Mouse (Mus musculus): ENCODE measurements around the gene Hat1.
A peak's percentile ranks its signal among the peaks of the same experiment; 100 is the strongest.
"Not testable (repeated sequence)": the region's sequence is repeated elsewhere in the genome, so short reads cannot be mapped to it uniquely, and the experiment has no call there.

Gene Hat1

DNA sequence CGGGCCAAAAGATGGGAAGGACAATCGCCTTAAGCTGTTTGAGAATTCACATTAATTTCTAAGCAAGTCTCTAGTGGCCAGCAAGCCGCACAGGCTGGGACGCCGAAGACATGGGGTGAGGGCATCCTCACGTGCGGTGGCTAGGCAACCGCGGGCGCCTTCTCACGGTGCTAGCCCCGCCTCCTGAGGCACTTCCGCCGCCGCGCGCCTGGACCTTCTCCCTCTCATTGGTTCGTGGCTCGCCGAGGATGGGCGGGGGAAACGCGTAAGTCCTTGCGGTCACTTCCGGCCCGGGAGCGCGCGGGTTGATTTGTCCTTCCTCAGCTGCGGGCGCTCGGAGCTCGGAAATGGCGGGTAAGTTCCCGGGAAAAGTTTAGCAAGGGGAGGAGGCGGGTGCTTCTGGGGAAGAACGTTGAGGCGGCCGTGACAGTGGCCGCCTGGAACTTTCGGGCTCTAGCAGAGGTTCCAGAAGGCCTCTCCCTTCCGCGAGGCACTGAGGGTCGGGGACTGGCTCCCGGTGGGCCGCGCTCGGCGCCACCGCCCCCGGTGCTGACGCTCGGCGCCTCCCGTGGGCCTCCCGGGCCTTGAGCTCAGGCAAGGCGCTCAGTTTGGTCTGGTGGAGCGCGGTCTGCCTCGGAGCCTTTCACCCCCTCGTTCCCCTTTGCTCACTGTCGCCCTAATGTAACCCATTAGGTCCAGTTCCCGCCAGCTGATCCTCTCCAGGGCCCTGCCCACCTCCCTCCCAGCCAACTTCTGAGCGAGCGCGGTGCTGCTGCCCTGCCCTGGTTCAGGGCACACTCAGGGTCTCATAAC lies at the start of gene Hat1:
Hat1 (plus strand) TSS at position 8 of the 813 bp plus-strand sequence.
- peak; percentile 98 for DNase-seq (ENCODE audit: low read depth, low spot score)

DNA sequence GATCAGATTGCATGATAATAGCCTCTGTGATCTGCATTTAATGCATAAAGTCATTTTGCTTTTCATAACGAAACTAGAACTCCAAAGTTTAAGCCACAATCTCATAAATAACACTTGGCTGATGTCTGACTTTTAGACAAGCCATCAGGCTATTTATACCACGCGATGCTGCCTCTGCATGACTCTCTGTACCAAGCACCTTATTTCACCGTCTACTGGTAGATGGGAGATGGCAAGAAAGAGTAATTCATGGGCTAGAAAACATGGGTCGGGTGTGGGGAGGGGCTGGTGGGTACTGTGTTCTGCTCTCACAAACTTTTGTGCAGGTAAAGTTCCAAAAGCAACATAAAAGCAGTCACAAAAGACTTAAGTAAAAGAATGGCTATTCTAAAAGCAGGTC lies 48.6 kb upstream of the Hat1 start:
- DNase-seq (ENCODE audit: low read depth, low spot score), result no peak

DNA sequence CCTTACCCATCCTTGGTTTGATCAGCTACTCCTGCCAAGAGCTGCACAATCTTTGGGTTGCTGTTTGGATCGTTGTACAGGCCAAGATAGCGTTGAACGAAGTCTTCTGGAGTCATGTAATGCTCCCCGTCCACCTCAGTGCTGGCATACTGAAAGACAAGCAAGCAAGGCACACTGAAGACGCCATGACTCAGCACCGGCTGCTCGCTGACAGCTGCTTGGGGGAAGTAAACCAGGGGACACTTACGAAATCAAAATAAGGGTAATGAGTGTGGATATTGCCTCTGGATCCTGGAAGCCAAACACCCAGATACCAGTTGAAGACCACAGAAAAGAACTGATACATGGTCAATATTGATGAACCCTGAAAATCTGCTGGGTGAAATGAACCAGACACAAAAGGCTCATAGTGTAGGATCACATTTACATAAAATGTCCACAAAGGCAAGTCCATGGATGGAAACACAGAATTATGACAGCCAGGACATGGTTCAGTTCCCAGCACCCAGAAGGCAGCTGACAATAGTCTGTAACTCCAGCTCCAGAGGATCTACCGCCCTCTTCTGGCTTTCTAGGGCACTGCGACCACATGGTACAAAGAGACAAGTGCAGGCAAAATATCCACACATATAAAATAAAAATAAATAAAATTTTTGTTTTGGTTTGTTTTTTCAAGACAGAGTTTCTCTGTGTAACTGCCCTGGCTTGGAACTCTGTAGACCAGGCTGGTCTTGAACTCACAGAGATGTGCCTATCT lies 44.7 kb upstream of the Hat1 start:
- DNase-seq (ENCODE audit: low read depth, low spot score), result peak; percentile 33

DNA sequence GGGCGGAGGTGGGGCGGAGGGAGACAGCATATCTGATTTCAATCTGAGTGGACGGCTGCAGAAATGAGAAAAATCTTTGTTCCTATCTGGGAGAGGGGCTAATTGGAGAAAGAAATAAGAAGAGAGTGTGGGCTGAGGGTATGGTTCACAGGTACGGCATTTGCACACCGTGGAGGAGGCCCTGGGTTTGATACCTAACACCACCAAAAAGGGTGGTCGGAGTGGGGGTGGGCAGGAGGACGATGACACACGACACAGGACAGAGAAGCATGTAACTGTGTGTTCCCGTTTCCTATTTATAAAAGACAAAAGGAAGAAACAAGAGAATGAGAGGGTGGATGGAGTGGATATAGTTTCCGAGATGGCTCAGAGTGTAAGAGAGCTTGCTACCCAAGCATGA lies 41.6 kb upstream of the Hat1 start:
- DNase-seq (ENCODE audit: low read depth, low spot score), result no peak

DNA sequence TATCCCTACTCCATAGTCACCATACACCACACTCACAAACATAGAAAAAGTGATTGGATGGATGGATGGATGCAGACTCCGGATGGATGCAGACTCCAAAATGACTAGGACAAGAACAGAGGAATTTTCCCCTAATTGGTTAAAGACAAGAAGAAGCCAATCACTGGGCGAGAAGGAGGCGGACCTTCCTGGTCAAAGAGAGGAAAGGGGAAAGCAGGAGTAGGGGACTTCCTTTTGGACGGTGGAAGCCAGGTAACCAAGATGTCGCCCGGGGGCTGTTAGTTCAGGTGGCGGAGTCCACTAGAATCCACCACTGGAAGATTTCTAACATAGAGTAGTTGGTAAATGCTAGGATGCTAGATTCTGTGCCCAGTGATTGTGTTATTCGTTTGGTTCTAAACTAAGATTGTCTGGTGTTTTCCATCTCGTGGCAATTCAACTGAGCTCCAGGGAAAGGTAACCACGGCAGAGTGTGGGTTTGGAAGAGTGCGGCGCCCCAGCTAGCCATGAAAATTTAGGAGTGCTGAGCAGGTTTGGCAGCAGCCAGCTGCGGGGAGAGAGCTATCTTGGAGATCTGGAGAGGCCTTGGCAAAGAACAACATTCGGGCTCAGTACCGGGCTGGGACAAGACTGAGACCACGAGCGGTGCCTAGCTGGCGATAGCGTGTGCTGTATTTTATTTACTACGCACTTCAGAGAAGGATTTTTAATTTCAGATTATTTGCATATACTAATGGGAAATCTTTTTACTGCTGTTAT lies 40.8 kb upstream of the Hat1 start:
- no peak for DNase-seq (ENCODE audit: low read depth, low spot score)

DNA sequence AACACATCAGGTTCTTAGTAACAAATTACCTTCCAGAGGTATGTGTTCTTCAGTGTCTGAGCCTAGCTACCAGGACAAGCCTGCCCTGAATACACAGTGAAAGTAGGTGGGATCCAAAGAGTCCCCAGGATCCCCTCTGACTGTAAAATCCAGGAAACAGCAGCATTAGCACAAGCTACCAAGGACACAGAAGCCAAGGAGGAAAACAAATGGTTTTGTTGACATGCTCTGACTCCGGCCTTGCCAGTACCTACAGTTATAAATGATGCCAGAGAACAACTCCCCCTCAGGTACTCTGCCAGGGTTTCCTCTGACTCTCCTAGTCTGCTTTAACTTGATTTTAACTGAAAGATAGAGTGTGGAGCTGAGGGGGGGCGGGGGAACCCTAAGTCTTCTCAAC lies 39.2 kb upstream of the Hat1 start:
- no peak for DNase-seq (ENCODE audit: low read depth, low spot score)

DNA sequence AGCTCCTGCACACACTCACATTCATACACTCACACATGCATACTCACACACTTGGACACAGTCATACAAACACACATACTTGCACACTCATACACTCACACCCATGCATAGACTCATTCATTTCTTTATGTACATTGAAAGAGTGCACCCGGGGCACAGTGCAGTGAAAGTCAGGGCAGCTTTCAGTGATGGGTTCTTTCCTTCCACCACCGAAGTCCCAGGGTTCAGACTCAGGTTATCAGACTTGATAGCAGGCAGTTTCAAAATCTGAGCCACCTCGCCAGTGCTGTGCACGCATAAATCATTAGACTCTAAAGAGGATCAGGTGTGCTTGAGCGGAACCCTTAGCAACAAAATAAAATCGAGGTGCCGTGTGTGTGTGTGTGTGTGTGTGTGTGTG lies 38.6 kb upstream of the Hat1 start:
- DNase-seq (ENCODE audit: low read depth, low spot score), result no peak

DNA sequence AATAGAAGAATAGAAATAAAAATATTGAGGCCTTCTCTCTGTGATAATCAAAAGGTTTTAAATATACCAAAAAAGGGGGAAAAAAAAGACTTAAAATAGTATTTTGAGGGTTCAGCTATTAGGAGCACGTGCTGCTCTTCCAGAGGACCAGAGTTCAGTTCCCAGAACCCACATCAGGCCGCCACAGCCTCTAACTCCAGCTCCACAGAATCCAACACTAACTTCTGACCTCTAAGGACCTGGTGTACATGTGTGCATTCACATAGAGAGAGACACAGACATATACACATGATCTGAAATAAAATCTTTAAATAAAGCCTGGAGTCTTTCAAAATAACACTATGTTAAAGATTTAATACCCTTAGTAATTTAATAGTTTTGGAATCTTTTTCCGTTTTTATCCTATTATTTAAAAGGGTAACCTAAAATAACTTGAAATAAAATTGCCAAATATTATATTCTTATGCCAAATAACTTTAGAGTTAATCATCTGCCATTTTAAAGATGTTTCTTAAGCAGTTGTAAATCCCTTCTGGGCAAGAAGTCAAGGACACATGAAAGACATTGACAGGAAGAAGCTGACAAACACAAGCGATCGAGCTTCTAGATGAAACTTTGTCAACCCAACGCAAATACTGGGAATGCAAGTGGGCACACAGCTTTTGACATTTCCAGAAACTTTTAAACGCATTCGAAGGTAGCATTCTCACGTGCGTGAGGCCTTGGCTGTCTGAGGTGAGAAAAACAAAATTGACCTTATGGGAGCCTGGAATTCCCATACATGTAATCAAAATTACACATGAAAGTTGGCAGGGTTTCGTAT lies 37.6 kb upstream of the Hat1 start:
- DNase-seq (ENCODE audit: low read depth, low spot score), result no peak

DNA sequence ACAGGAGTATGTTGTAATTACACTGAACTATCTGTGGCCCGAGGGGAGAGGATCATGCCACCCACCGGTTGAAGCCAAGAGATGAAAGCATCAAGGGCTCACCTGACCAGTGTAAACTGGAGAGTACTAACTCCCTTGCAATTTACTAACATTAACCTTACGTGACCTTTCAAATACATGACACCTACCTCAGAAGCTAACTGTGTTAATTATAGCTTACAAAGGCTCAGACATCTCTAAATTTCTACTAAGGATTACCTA lies 37.1 kb upstream of the Hat1 start:
- DNase-seq (ENCODE audit: low read depth, low spot score), result no peak

DNA sequence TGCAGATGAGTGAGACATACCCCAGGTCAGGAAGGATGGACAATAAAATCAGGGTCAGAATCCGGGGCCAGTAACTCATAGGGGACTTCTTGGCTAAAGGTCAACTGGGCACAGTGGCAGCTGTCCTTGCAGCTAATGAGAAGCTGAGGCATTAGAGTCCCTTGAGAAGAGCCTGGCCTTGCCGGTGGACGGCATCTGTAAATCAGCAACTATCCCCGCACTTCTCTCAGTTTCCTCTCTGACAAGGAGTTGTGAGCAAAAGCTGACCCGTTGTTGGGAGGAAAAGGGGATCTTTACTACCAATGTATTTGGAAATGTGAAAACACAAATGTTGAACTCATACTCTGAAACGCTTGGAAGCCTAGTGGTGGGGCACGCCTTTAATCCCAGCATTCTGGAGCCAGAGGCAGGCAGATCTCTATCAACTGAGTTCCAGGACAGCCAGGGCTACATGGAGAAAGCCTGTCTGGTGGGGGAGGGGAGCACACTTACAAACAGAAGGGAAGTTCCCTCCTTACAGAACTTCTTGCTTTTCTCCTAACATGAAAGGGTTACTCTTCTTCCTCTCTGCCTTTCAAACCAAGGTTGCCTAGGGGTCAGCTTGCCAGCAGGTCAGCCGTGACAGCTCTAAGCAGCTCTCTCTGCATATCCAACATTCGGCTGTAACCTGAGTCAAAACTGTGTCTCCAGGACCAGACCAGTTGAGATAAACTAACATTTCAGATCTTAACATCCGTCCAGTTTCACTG lies 35.3 kb upstream of the Hat1 start:
- no peak for DNase-seq (ENCODE audit: low read depth, low spot score)

DNA sequence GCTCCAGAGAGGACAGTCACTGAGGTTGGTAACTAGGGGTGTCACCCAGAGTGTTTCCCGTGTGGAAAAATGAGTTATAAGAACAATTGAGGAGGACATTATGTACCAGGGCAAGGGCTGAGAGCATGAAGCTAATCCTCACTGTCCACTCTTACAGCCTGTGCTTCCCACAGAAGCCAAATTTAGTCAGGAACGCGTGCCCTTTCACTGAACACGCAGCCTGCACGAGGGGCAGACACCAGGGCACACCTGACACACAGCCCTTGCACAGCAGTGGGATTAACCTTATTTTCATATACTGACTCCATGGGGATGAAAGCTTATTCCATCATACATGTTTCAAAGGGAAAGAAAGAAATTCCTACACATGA lies 34.7 kb upstream of the Hat1 start:
- DNase-seq (ENCODE audit: low read depth, low spot score), result no peak

DNA sequence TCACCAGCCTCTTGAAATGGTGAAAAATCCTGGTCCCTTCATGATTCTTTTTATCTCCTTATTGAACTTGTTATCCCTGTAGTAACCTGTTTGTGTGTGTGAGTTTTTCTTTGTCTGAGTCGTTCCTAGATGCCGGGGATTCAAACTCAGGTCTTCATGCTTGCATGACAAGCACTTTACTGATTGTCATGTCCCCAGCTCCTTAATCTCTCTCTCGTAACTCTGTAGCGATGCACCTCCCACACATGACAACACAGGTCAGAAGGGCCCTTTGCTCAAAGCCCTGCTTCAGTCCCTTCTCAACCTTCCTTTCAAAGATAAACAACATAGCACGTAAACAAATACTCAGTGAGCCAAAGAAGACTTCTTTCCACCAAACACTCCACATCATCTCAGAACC lies 30.4 kb upstream of the Hat1 start:
- no peak for DNase-seq (ENCODE audit: low read depth, low spot score)

DNA sequence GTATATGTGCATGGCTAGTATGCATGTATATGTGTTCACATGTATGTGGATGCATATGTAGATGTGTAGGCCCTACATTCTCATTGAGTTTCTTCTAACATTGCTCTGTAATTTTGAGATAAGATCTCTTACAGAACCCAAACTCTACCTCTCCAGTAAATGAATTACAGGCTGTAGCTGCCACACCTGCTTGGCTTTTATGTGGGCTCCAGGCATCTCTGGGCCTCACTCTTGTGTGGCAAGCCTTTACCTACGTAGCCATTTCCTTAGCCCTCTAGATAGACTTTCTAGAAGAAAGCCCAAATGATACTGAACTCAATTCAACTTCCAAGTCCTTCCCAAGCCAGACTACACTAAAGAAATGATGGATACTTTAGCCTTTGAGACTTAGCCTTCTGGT lies 28.6 kb upstream of the Hat1 start:
- peak; percentile 55 for DNase-seq (ENCODE audit: low read depth, low spot score)

DNA sequence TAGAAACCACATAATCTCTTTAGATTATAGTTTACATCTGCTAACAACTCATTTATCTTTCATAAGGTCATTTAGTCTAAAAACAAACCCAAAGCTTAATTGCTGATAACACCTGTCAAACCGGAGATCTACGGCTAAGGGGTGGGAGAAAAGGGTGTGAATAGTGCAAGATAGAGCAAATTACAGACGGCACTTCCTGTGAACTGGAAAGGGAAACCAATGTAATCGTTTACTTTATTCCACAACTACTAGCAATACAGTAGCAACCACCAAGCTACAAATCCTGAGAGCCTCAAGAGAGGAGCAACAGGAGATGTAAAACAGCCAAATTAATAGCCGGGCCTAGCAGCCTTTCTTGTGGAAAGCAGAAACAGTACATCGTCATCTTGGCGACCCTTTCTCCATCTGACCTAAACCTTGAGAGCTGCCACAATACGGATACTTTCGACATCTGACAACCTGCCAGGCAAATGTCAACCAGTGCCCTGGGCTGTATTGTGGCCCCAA lies 22.1 kb upstream of the Hat1 start:
- DNase-seq (ENCODE audit: low read depth, low spot score), result peak; percentile 45

DNA sequence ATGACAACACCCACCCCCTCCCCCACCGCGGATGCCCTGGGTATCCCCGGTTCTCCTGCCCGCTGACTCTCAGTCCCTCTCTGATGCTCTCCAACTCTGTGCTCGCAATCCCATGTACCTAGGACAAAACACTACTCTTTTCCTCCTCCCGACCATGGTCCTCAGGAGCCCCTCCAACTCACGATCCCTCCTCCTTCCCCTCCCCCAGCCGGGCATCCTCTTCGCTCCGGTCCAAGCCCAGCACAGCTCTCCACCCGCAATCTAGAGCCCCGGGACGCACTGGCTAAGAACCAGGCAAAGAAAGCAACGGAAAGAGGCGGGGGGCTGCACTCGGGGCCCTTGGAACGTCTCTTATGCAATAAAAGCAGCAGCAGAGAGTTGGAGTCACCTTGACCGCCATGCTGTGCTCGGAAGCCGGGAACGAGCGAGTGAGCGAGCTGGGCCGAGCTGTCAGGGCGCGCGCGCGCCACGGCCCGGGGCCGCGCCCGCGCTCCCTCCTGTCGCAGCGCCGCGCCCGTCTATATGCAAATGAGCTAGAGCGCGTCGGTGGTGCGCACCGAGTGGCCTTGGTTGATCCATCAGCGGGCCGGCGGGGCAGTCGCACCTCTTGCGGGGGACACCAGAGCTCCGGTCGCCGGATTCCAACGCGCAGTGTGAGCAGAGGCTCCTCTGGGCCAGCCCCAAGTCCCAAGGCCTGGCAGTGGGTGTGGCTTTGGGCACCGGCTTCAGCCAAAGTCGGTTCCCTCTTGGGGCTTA lies 21.5 kb upstream of the Hat1 start, which contains the start of gene Slc25a12:
Slc25a12 (minus strand) TSS at position 625 of the 756 bp plus-strand sequence.
- peak; percentile 88 for DNase-seq (ENCODE audit: low read depth, low spot score)

DNA sequence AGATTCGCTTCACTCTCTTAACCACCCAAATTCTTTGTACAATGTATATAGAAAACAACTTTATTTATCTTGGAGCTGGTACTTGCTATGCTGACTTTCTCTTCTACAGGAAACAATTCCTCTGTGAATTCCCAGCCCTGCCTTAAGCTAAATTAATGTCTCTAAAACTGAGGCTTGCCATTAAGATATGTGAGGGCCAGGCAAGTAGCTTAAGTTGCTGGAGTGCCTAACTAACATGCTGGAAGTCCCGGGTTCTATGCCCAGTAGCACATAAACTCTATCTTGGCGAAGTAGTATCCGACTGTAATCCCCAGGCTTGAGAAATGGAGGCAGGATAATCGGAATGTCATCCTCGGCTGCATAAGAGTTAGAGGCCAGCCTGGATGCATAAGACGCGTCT lies 20.7 kb upstream of the Hat1 start:
- DNase-seq (ENCODE audit: low read depth, low spot score), result no peak

DNA sequence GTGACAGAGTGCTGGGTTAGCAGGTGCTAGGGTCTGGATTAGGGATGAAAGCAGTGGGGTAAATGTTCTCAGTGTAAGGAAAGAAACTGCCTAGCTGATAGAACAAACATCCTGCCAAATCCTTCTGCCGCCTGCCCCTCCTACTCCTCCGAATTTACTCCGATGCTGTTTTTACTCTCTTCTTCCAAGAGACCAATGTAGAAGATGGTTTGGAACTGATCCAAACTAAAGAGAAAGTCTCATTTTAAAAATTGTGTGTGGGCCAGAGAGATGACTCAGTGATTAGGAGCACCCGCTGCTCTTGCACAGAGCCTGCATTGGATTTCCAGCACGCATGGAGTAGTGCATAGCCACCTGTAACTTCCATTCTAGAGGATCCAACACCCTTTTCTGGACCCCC lies 17.0 kb upstream of the Hat1 start:
- no peak for DNase-seq (ENCODE audit: low read depth, low spot score)

DNA sequence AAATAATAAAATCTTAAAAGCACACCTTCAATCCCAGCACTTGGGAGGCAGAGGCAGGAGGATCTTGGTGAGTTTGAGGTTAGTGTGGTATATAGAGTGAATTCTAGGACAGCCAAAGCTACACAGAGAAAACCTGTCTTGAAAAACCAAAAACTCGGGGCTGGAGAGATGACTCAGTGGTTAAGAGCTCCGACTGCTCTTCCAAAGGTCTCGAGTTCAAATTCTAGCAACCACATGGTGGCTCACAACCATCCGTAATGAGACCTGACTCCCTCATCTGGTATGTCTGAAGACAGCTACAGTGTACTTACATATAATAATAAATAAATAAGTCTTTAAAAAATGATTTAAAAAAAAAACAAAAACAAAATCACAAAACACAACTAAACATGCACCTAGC lies 16.5 kb upstream of the Hat1 start:
- DNase-seq (ENCODE audit: low read depth, low spot score), result not testable (repeated sequence)

DNA sequence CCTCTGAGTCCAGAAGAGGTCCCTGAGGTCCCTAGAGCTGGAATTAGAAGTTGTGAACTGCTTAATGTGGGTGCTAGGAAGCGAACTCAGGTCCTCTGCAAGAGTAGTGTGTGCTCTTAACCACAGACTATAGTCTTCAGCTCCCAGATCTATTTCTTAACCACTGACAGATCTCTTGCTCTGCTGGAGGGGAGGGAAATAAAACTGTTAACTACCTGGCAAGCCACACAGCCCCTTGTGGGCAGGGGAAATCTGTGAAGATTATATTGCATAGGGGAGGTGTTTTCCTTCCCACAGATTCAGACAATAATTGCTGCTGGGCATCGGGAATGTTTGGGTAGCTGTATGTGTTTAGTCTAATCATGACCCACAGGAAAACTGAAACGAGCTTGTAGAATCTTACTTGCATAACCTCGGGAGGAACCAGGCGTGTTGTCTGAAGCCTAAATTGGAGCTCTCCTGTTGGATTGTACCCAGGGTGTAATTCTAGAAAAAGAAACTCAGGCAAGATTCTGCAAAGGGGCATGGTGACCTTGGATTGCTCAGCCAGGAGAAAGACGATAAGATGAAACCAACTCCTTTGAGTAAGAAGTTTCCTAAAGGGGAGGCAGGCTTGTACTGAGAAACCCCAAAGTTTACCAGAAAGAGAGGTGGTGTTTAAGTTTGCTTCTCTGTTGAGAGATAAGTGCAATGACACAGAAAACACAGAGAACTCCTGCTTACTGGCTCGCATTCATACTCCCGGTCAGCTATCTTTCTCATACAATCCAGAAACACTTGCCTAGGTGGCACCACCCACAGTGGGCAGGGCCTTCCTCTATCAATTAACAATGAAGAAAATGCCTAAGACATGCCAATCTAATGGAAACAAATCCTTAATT lies 14.2 kb upstream of the Hat1 start:
- DNase-seq (ENCODE audit: low read depth, low spot score), result no peak
